Mouse (Mus musculus) hindbrain, embryonic 12.5 days (tissue): ENCODE results near the gene Chd2. TPM values are rescaled to one million over a fixed set of nuclear protein-coding genes. Genes with fewer than 3 reads are reported as not detected.

Experiments used
- ATAC-seq: fragments of 200-750 bp; cut with Nextera tagmentation; 2 replicates; pipeline ENCODE4 v1.8.0; 2017; ENCODE audit warnings: moderate TSS enrichment; ENCODE audit not compliant: low FRiP score
- H3K27ac ChIP-seq: fragments of 300-500 bp; sonication (generic); 2 replicates; pipeline ENCODE4 v1.5.1; 2016; ENCODE audit warnings: mild to moderate bottlenecking
- H3K27me3 ChIP-seq: fragments of 300-500 bp; sonication (generic); 2 replicates; pipeline ENCODE4 v1.6.1; 2016; ENCODE audit warnings: mild to moderate bottlenecking
- H3K36me3 ChIP-seq: fragments of 300-500 bp; sonication (generic); 2 replicates; pipeline ENCODE4 v1.6.1; 2016; ENCODE audit warnings: mild to moderate bottlenecking
- H3K4me1 ChIP-seq: fragments of 300-500 bp; sonication (generic); 2 replicates; pipeline ENCODE4 v1.6.1; 2016
- H3K4me2 ChIP-seq: fragments of 300-500 bp; sonication (generic); replicated peaks from 2 replicates; pipeline ENCODE4 v1.6.1; 2016; ENCODE audit warnings: mild to moderate bottlenecking
- H3K4me3 ChIP-seq: fragments of 300-500 bp; sonication (generic); 2 replicates; pipeline ENCODE4 v1.5.1; 2016; ENCODE audit warnings: mild to moderate bottlenecking
- H3K9ac ChIP-seq: fragments of 300-500 bp; sonication (generic); 2 replicates; pipeline ENCODE4 v1.6.1; 2016; ENCODE audit warnings: mild to moderate bottlenecking, moderate library complexity
- H3K9me3 ChIP-seq: fragments of 300-500 bp; sonication (generic); replicated peaks from 2 replicates; pipeline ENCODE4 v1.6.1; 2016; ENCODE audit warnings: mild to moderate bottlenecking
- WGBS: fragments of 180-500 bp; shearing (Covaris S2); methylation state at CpG from one replicate; pipeline ENCODE4 v1.1.7; 2016; 5-methylcytosine and 5-hydroxymethylcytosine counted together
- polyA plus RNA-seq: library from polyadenylated mRNA; unstranded; fragments of >200 nt; fragmentation: Nextera tagmentation; extraction: Ambion mirVana; gene quantifications from 2 replicates; pipeline ENCODE4 v1.2.1, GENCODE M21; 2016

Gene Chd2
- polyA plus RNA-seq, 1 experiment from 2014 or later, result 63.6 TPM

DNA sequence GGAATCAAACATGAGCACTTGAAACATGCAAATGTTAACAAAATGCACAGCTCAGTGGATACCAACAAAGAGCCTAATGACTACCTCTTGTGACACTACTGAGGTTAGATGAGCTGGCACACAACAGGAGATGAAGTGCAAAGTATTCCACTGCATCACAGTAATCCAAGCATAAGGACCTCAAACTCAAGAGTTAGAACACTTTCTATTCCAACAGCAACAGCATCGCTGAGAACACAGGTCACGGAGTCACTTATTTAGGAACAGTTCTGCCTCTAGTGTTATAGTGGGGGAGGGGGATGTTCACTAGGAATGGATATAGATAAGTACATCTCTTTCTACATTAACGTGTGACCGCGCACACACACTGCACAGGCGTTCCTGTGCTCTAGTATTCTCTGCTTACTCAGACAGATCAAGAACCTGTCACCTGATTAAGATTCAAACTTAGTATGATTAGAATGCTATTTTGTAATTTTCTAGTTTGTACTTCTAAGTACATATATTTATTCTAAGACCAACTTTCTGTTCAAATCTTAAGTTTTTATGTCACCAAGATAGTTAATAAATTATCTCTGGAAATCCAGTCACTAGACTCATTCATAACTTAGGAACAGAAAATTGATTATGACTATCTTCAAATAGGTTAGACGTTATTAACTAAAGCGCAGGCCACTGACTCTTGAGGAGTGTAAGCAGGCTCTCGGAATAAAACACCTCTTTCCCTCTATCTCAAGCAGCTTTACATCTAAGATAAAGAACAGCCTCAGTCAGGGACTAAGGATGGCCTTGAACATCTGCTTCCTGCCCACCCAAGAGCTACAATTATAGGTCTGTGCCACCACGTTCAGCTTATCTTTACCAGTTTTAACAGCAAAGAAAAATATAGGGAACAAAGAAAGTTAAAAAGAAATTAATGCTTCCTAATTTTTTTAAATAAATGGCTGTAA is 5.2 kb upstream of the Chd2 start:
- H3K4me2 ChIP-seq, result no peak overlapping the region
- no peak overlapping the region for H3K4me3 ChIP-seq
- no peak overlapping the region for H3K27ac ChIP-seq
- no peaks in the 10 kb centered on the region for H3K9me3 ChIP-seq
- 87% methylated on average over 10 of the region's 10 CpGs for WGBS
- peaks cover 11% of the 10 kb centered on the region; the same call in 1 of the 2 replicates for H3K4me1 ChIP-seq
- ATAC-seq, result no peak
- H3K27me3 ChIP-seq, result no peaks in the 10 kb centered on the region
- peaks cover 22% of the 10 kb centered on the region for H3K36me3 ChIP-seq
- H3K9ac ChIP-seq, result no peak overlapping the region

DNA sequence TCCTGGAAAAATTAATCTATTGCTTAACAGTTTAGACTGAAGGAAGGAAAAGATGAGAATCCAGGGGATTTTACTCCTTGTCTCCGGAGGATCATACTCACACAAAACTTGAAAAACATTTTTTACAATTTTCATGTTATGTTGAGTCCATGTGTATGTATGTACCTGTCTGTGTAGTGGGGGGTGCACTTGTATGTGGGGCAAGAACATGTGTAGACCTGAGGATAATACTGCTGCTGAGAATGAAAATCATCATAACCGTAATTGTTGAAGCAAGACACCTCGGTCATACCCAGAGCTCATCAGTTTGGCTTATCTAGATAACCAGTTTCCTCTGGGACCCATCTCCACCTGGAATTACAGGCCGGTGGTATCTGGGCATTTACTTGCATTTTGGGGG is 3.4 kb upstream of the Chd2 start:
- ATAC-seq, result no peak
- H3K9me3 ChIP-seq, result no peaks in the 10 kb centered on the region
- WGBS, result 90% methylated on average over 4 of the region's 4 CpGs
- H3K36me3 ChIP-seq, result peaks cover 16% of the 10 kb centered on the region
- no peak overlapping the region for H3K4me2 ChIP-seq
- no peak overlapping the region for H3K9ac ChIP-seq
- H3K27me3 ChIP-seq, result no peaks in the 10 kb centered on the region
- H3K4me3 ChIP-seq, result no peak overlapping the region
- H3K27ac ChIP-seq, result no peak overlapping the region
- H3K4me1 ChIP-seq, result peaks cover 11% of the 10 kb centered on the region; the same call in 1 of the 2 replicates

DNA sequence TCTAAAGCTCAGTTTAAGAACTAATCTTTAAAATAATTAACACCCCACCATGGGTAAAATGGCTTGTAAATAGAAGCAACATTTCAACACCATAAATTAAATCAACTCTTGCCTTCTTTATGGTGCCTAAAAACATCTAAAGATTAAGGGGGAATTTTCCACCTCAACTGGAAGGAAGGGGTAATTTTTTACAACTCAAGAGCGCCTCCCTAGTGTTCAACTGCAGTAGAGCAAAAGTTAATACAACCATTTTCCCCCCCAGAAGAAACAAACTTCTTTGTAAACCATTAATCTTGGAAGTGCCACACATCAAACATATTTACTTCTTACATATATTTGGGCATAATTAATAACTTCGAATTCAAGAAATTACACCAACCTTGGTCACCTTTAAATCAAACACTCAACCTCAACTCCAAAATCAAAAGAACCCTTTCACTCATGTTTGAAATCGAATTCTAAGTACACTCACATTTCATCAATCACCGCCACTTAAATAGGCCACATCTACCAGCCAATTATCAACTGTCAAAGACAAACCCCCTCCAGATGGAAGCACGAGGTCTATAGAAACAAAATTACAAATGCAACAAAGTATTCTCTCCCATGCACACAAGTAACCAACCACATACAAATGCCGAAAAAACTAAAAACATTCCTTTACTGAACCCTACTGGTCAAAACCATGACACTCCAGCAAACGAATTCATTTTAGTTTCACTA is 662 bp upstream of the Chd2 start:
- peaks cover 5% of the 10 kb centered on the region; the same call in 1 of the 2 replicates for H3K36me3 ChIP-seq
- peak overlapping the region; percentile 53 for H3K4me2 ChIP-seq
- H3K9me3 ChIP-seq, result no peaks in the 10 kb centered on the region
- no peak overlapping the region for H3K9ac ChIP-seq
- 0 out of 2 replicates have a peak overlapping the region, but pooled peaks have one; percentile 64 for H3K4me3 ChIP-seq
- peak overlapping the region; percentile 99 for H3K27ac ChIP-seq
- no peaks in the 10 kb centered on the region for H3K27me3 ChIP-seq
- WGBS, result 68% methylated on average over 7 of the region's 7 CpGs
- ATAC-seq, result no peak
- H3K4me1 ChIP-seq, result peaks cover 11% of the 10 kb centered on the region; the same call in 1 of the 2 replicates

DNA sequence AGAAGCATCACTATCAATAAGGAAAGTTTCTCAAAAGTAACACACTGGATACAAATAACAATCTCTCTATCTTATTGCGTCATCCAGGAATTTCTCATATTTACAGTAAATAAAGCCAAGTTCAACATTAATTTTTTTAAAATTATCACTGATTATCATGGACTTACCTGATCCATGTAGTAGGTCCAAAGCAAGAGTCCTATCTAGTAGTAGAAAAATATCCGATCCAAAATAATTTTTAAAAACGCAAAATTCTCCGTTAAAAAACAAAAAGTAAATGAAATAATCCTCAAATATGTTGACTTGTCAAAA is 595 bp downstream of the Chd2 start:
- H3K27ac ChIP-seq, result peak overlapping the region; percentile 99
- peaks cover 11% of the 10 kb centered on the region for H3K4me1 ChIP-seq
- no peaks in the 10 kb centered on the region for H3K9me3 ChIP-seq
- no peak for ATAC-seq
- WGBS, result under 1% methylated on average over 4 of the region's 4 CpGs
- peak overlapping the region; percentile 53 for H3K4me2 ChIP-seq
- H3K27me3 ChIP-seq, result no peaks in the 10 kb centered on the region
- H3K9ac ChIP-seq, result peak overlapping the region; percentile 87
- peak overlapping the region; percentile 64 for H3K4me3 ChIP-seq
- peaks cover 5% of the 10 kb centered on the region; the same call in 1 of the 2 replicates for H3K36me3 ChIP-seq

DNA sequence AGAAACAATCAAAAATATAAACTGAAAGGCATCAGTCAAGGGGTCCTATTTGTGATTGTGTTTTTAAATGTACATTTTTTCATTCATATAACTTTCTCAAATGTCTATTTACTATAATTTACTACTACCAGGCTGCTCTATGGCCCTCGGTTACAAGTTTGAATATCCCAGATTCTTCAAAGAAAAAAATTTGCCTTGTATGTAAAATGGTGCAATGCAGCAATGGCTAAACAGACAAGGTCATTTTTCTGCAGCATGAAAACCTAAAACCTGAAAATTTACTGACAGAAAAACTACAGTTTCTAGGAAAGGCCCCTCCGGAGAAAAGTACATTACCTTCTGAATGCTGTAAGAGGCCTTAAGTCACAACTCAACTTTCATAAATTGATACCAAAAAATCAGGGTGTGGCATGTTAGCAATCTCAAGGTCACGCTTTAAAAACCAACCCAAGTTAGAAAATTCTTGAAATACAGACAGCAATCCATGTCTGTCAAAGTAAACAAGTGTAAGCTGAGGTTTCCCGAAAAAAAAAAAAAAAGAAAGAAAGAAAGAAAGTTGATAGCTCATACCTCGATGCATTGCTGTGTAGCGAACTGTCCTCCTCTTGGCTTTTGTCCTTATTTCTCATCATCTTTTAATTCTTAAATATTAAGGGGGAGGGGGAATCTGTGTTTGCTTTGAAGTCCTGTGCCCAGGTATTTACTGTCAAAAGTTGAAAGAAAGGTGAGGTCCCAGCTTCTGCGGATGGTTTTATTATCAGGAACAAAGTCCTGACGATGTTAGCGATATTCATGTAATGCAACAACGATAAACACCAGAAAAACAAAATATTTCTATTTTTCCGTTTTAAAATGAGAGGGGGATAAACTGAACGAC is 1.2 kb downstream of the Chd2 start:
- peaks cover 15% of the 10 kb centered on the region for H3K4me1 ChIP-seq
- 4% methylated on average over 12 of the region's 12 CpGs for WGBS
- H3K9me3 ChIP-seq, result no peaks in the 10 kb centered on the region
- H3K4me3 ChIP-seq, result peak overlapping the region; percentile 64
- peaks cover 5% of the 10 kb centered on the region; the same call in 1 of the 2 replicates for H3K36me3 ChIP-seq
- peak overlapping the region; percentile 67 for H3K9ac ChIP-seq
- no peak for ATAC-seq
- no peaks in the 10 kb centered on the region for H3K27me3 ChIP-seq
- H3K4me2 ChIP-seq, result peak overlapping the region; percentile 53
- peak overlapping the region; percentile 67 for H3K27ac ChIP-seq

DNA sequence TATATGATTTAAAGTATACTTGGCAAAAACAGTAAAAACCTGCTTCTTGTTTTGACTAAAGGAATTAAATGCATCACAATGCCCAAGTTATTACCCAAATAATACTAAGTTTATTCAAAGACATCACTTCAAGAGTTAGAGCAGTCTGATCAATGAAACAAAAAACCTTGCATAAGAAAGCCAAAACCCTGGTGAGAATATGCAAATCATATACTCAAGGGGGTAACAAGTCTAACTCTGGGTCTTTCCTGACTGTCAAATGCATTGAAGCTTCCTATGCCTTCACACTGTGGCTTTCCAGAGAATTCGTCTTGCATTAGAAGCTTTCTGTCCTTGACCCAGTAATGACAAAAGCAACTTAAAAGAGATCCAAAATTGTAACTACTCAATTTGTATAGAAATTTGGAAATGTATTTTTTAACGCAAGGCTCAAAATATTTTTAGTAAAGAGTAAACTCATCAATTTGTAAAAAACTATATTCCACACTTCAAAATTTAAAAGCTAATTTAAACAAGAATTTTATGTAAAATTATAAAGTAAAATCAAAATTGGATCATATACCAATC is 2.4 kb downstream of the Chd2 start:
- H3K36me3 ChIP-seq, result peaks cover 2% of the 10 kb centered on the region; the same call in 1 of the 2 replicates
- H3K27me3 ChIP-seq, result no peaks in the 10 kb centered on the region
- 21% methylated on average over 2 of the region's 2 CpGs for WGBS
- peaks cover 17% of the 10 kb centered on the region for H3K4me1 ChIP-seq
- peak overlapping the region; percentile 65 for H3K4me2 ChIP-seq
- ATAC-seq, result no peak
- H3K9ac ChIP-seq, result peak overlapping the region; percentile 60
- no peaks in the 10 kb centered on the region for H3K9me3 ChIP-seq
- H3K27ac ChIP-seq, result peak overlapping the region; percentile 64
- peak overlapping the region; percentile 32 for H3K4me3 ChIP-seq

DNA sequence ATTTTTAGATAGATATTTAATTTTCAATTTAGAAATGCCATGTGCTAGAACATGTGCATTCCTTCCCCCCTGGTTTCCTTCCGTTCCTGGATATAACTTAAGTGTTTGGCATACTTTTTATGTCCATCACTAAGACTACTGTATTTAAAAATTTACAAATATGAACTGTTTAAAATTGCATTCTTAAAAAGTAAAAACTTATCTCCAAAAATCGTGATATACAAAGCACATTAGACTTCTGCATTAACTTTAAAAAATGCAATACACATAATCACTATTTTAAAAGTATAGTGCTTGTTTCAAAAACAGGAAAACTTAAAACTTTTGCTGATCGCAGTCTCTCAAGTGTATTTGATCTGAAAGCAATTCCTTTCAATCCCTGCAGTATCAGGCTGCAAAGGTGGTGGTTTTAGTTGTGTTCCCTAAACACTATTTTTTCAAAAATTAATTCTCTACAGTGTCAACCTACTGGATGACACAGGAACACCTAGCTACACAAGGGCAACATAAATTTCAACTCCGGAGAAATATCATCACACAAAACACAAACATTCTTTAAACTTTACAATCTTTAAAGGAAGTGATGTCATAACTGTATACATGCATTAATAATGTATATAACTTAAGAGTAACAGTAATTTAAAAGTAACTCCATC is 3.1 kb downstream of the Chd2 start:
- ATAC-seq, result no peak
- Histone ChIP-seq H3K9me3 (no peaks in the 10 kb centered on the region), H3K4me3 (peak overlapping the region; percentile 40), H3K4me2 (peak overlapping the region; percentile 65), H3K27ac (peak overlapping the region; percentile 95), H3K9ac (peak overlapping the region; percentile 66), H3K27me3 (no peaks in the 10 kb centered on the region), H3K36me3 (peaks cover 2% of the 10 kb centered on the region; the same call in 1 of the 2 replicates), H3K4me1 (peaks cover 24% of the 10 kb centered on the region)
- 17% methylated on average over 4 of the region's 4 CpGs for WGBS

DNA sequence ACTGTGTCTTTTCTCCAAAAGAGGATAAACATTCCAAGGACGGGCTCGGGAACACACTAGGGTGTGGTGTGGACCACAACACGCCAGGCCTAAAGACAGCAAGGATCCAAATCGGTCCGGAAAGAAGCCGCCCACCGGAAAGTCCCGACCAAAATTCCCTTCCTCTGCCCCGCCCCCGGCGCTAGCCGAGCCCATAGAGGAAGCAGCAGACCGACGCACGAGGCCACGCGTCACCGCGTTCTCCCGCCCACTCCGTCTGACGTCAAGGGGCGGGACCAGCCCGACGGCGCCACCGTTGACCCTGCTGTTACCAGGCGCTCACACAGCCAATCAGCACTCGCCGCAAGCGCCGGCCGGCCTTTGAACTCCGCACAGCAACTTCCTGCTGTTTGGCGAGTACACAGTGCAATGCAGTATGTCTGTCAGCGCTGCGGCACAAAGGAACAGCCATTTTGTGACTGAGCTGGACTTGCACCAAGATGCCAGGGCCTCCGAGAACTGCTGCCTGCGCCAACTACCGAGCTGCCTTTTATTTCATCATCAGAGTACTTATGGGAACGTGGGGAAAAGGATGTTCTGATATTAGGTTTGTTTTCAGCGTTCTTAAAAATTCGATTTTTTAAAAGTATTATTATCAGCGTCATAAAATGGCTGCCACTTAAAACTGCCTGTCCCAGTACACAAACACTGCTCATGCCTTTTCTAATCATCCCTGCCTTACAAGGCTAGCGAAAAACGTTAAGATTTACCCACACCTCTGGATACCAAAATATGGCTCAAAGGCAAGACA is 3.8 kb downstream of the Chd2 start:
- H3K27ac ChIP-seq, result peak overlapping the region; percentile 95
- under 1% methylated on average over 46 of the region's 46 CpGs for WGBS
- peak overlapping the region; percentile 65 for H3K4me2 ChIP-seq
- H3K27me3 ChIP-seq, result no peaks in the 10 kb centered on the region
- no peaks in the 10 kb centered on the region; the same call in 1 of the 2 replicates for H3K36me3 ChIP-seq
- peak overlapping the region; percentile 40 for H3K4me3 ChIP-seq
- peaks cover 31% of the 10 kb centered on the region for H3K4me1 ChIP-seq
- H3K9ac ChIP-seq, result peak overlapping the region; percentile 66
- H3K9me3 ChIP-seq, result no peaks in the 10 kb centered on the region
- ATAC-seq, result peak; percentile 99

DNA sequence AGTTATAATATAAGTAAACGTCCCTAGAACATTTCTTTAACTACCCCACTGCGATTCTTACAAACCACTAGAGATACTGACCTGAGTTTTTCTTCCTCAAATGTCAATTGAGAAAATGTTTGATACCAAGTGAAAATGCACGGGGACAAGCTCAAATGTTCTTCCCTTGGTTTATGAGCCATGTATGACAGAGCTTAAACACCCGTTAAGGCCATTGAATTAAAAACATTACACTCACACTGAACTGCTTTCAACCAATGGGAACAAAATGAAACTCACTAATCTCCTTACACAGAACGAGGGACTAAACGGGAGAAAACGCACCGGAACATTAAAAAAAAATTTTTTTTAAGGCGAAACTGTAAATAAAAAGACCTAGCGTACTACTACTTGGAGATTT is 4.4 kb downstream of the Chd2 start:
- no peaks in the 10 kb centered on the region for H3K9me3 ChIP-seq
- H3K4me2 ChIP-seq, result peak overlapping the region; percentile 65
- peak; percentile 19; the same call in 1 of the 2 replicates for ATAC-seq
- H3K36me3 ChIP-seq, result no peaks in the 10 kb centered on the region; the same call in 1 of the 2 replicates
- H3K4me1 ChIP-seq, result peaks cover 32% of the 10 kb centered on the region
- peak overlapping the region; percentile 95 for H3K27ac ChIP-seq
- H3K4me3 ChIP-seq, result peak overlapping the region; percentile 40
- no peaks in the 10 kb centered on the region for H3K27me3 ChIP-seq
- 25% methylated on average over 10 of the region's 10 CpGs for WGBS
- H3K9ac ChIP-seq, result peak overlapping the region; percentile 61

DNA sequence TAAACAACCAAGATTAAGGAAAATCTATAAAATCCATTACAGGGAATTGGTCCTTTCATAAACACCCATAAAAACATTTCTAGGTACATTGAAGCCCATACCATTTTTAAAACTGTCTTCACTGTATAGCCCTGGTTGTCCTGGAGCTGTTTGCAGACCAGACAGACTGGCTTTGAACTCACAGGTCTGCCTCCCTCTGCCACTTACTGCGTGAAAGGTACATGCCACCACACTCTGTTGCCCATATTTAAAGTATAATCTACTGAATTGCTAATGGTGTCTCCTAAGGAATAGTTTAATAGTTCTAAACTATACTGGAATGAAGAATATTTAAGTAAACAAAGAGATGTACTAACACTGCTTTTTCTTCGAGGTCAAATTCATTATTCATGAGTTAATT is 5.1 kb downstream of the Chd2 start:
- Histone ChIP-seq H3K9me3 (no peaks in the 10 kb centered on the region), H3K4me3 (peak overlapping the region; percentile 40; the same call in 1 of the 2 replicates), H3K4me2 (peak overlapping the region; percentile 65), H3K27ac (peak overlapping the region; percentile 95), H3K36me3 (no peaks in the 10 kb centered on the region; the same call in 1 of the 2 replicates), H3K27me3 (no peaks in the 10 kb centered on the region), H3K4me1 (peaks cover 34% of the 10 kb centered on the region), H3K9ac (no peak overlapping the region; the same call in 1 of the 2 replicates)
- 85% methylated on average over 2 of the region's 2 CpGs for WGBS
- no peak for ATAC-seq
